Mouse (Mus musculus): Measurements from ENCODE around the gene Rbm20. TPM values are rescaled to one million over a fixed set of nuclear protein-coding genes. Genes with fewer than 3 reads are reported as not detected.
"Not testable (repeated sequence)": the region's sequence is repeated elsewhere in the genome, so short reads cannot be mapped to it uniquely, and the experiment has no call there.

Gene Rbm20
- total and polyA plus RNA-seq, 3 experiments: 37.3 to 58.6 TPM; not detected in 1

- TF ChIP-seq GATA1 (IDR thresholded peaks at IDR 0.05; ENCODE audit: low read depth, low read length) (no peak), UBTF (IDR thresholded peaks at IDR 0.05; ENCODE audit: borderline replicate concordance, insufficient read depth, low read depth, low read length) (no peak), MXI1 (IDR thresholded peaks at IDR 0.05; ENCODE audit: low read depth, low read length) (no peak)
These were observed 23.3 kb upstream of the Rbm20 start (continued) for GRCm38 (mm10) chr19:53653624-53654467.

GRCm38 (mm10) chr19:53656443-53656842, 20.7 kb upstream of the Rbm20 start:
- peaks cover 4 to 14% of the 10 kb centered on the region in 2 experiments for H3K4me1 ChIP-seq (ENCODE audit: control insufficient read depth in 1 of 2, insufficient read depth in 2 of 2, low read length in 2 of 2)
- H3K36me3 ChIP-seq (ENCODE audit: control insufficient read depth in 1 of 2, insufficient read depth in 2 of 2, low read length in 2 of 2): peaks cover 0 to 12% of the 10 kb centered on the region in 2 experiments; a peak in 2 of 4 replicates
- TF ChIP-seq ZNF384 (IDR thresholded peaks at IDR 0.05; ENCODE audit: low read depth, low read length): peak; percentile 92
- not testable (repeated sequence) for H3K27ac ChIP-seq (ENCODE audit: control insufficient read depth, low read depth, low read length); H3K79me2 ChIP-seq (ENCODE audit: control insufficient read depth, insufficient read depth, low read length, poor library complexity); H3K4me3 ChIP-seq (ENCODE audit: control insufficient read depth in 1 of 2, insufficient read depth in 1 of 2, low read depth in 2 of 2, low read length in 2 of 2); H3K27me3 ChIP-seq (ENCODE audit: control insufficient read depth in 1 of 2, insufficient read depth in 2 of 2, low read length in 2 of 2); H3K9ac ChIP-seq (ENCODE audit: control insufficient read depth, low read depth, low read length, poor library complexity, severe bottlenecking); H3K9me3 ChIP-seq (replicated peaks; ENCODE audit: insufficient read depth, low read length)
- peak; percentile 47 for DNase-seq (ENCODE audit: low read depth, low spot score)

- Histone ChIP-seq H3K27me3 (ENCODE audit: control insufficient read depth in 1 of 2, insufficient read depth in 2 of 2, low read length in 2 of 2) (no peaks in the 10 kb centered on the region), H3K27ac (ENCODE audit: control insufficient read depth, low read depth, low read length) (no peak overlapping the region), H3K36me3 (ENCODE audit: control insufficient read depth in 1 of 2, insufficient read depth in 2 of 2, low read length in 2 of 2) (peaks cover 0 to 12% of the 10 kb centered on the region in 2 experiments; a peak in 2 of 4 replicates), H3K79me2 (ENCODE audit: control insufficient read depth, insufficient read depth, low read length, poor library complexity) (no peaks in the 10 kb centered on the region), H3K4me1 (ENCODE audit: control insufficient read depth in 1 of 2, insufficient read depth in 2 of 2, low read length in 2 of 2) (peaks cover 4 to 14% of the 10 kb centered on the region in 2 experiments), H3K9ac (ENCODE audit: control insufficient read depth, low read depth, low read length, poor library complexity, severe bottlenecking) (no peak overlapping the region), H3K4me3 (ENCODE audit: control insufficient read depth in 1 of 2, insufficient read depth in 1 of 2, low read depth in 2 of 2, low read length in 2 of 2) (no peak overlapping the region), H3K9me3 (replicated peaks; ENCODE audit: insufficient read depth, low read length) (no peaks in the 10 kb centered on the region)
- DNase-seq (ENCODE audit: low read depth, low spot score): peak; percentile 55
- TF ChIP-seq GABPA (IDR thresholded peaks at IDR 0.05; ENCODE audit: low read depth, low read length): no peak
- no peak for TF ChIP-seq TBP (IDR thresholded peaks at IDR 0.05; ENCODE audit: low read depth, low read length)
- peak; percentile 79 for TF ChIP-seq GATA1 (IDR thresholded peaks at IDR 0.05; ENCODE audit: low read depth, low read length)
- no peak for TF ChIP-seq ELF1 (IDR thresholded peaks at IDR 0.05; ENCODE audit: low read depth, low read length)
- no peak for TF ChIP-seq MYB (IDR thresholded peaks at IDR 0.05; ENCODE audit: low read depth, low read length)
- TF ChIP-seq HCFC1 (IDR thresholded peaks at IDR 0.05; ENCODE audit: low read depth, low read length): no peak
- no peak for TF ChIP-seq POLR2AphosphoS5 (IDR thresholded peaks at IDR 0.05; ENCODE audit: borderline replicate concordance, low read depth, low read length)
- no peak for TF ChIP-seq ZMIZ1 (IDR thresholded peaks at IDR 0.05; ENCODE audit: low read depth, low read length)
- TF ChIP-seq ZNF384 (IDR thresholded peaks at IDR 0.05; ENCODE audit: low read depth, low read length): no peak
- peak; percentile 64 to 72; a peak in 3 of 4 replicates for TF ChIP-seq EP300 (IDR thresholded peaks at IDR 0.05; ENCODE audit: low read depth in 1 of 2, low read length in 2 of 2)
- no peak for TF ChIP-seq CTCF (IDR thresholded peaks at IDR 0.05 in 2 of 3, conservative IDR thresholded peaks at IDR 0.05 in 1 of 3; ENCODE audit: control insufficient read depth in 1 of 3, insufficient read depth in 1 of 3, low read depth in 2 of 3, low read length in 3 of 3, poor library complexity in 1 of 3, severe bottlenecking in 1 of 3)
- TF ChIP-seq BHLHE40 (IDR thresholded peaks at IDR 0.05; ENCODE audit: borderline replicate concordance, low read depth, low read length): no peak
- TF ChIP-seq RCOR1 (IDR thresholded peaks at IDR 0.05; ENCODE audit: low read depth, low read length): peak; percentile 31; the same call in 1 of the 2 replicates
- no peak for TF ChIP-seq ZKSCAN1 (IDR thresholded peaks at IDR 0.05; ENCODE audit: low read depth, low read length)
- no peak for TF ChIP-seq RAD21 (IDR thresholded peaks at IDR 0.05; ENCODE audit: low read depth, low read length)
- no peak for TF ChIP-seq ZC3H11A (IDR thresholded peaks at IDR 0.05; ENCODE audit: low read depth, low read length)
- no peak for TF ChIP-seq TAL1 (IDR thresholded peaks at IDR 0.05; ENCODE audit: low read length)
- TF ChIP-seq NRF1 (IDR thresholded peaks at IDR 0.05; ENCODE audit: insufficient read depth, low read depth, low read length, poor library complexity, severe bottlenecking): no peak
- TF ChIP-seq NELFE (IDR thresholded peaks at IDR 0.05; ENCODE audit: low read depth, low read length): no peak
- no peak for TF ChIP-seq MXI1 (IDR thresholded peaks at IDR 0.05; ENCODE audit: low read depth, low read length)
- 0 out of 2 replicates have a peak, but pooled peaks have one; percentile 28 for TF ChIP-seq ETS1 (IDR thresholded peaks at IDR 0.05; ENCODE audit: low read depth, low read length)
- TF ChIP-seq CHD1 (IDR thresholded peaks at IDR 0.05; ENCODE audit: low read depth, low read length): no peak
- TF ChIP-seq E2F4 (IDR thresholded peaks at IDR 0.05; ENCODE audit: borderline replicate concordance, low read depth, low read length): no peak
- TF ChIP-seq USF2 (IDR thresholded peaks at IDR 0.05; ENCODE audit: borderline replicate concordance in 1 of 2, insufficient read depth in 1 of 2, low read depth in 1 of 2, low read length in 2 of 2): no peak
- TF ChIP-seq UBTF (IDR thresholded peaks at IDR 0.05; ENCODE audit: borderline replicate concordance, insufficient read depth, low read depth, low read length): no peak
- TF ChIP-seq MAFK (IDR thresholded peaks at IDR 0.05; ENCODE audit: borderline replicate concordance, low read depth, low read length): no peak
These were observed 19.7 kb upstream of the Rbm20 start for GRCm38 (mm10) chr19:53657437-53657836.

Measured in MEL (cell line).